Mouse (Mus musculus) spleen, postnatal 14 days (tissue): Measurements from ENCODE around the gene Tsc1.
A peak's percentile ranks its signal among the peaks of the same experiment; 100 is the strongest.

ENCODE experiments used
- DNase-seq, 2 experiments: peaks; one replicate each; pipeline ENCODE4 v3.0.0; 2021 to 2022; ENCODE audit warnings: low spot score in 2 of 2

The Tsc1 gene

GRCm38 (mm10) chr2:28616358-28616757 is 24.7 kb upstream of the Tsc1 start:
- DNase-seq: no peak

- DNase-seq: peak in 1 of 2 experiments; percentile 45
Measured at GRCm38 (mm10) chr2:28616874-28617273, 24.2 kb upstream of the Tsc1 start.

GRCm38 (mm10) chr2:28617498-28618486 is 23.2 kb upstream of the Tsc1 start:
- no peak for DNase-seq

DNA sequence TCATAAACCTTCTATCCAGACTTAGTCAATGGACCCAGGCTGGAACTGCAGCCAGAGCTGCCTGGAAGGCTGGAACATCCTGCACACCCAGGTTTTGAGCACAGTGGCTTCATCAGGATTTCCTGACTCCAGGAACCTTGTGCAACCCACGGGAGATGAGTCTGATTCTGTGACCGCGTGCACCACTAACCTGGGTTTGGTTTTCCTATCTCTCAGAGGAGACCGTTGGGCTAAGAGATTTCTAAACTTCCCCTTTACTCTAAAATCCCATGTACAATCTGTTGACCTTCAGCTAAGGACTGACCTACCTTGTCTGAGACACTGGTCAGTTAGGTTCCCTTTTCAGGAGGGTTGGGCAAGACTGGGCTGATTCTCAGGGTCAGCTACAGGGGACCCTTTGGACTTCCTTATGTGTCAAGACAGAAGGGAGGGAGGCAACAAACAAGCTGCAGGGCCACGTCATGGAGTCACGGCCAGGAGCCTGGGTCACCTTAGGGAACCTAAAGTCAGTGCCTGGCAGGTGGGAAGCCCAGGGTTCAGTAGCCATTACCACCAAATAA is 22.2 kb upstream of the Tsc1 start:
- DNase-seq: no peak

- DNase-seq: no peak
Measured at GRCm38 (mm10) chr2:28619369-28619768, 21.7 kb upstream of the Tsc1 start.

- DNase-seq: no peak
Measured at GRCm38 (mm10) chr2:28620522-28620921, 20.5 kb upstream of the Tsc1 start.

GRCm38 (mm10) chr2:28621111-28621510 is 19.9 kb upstream of the Tsc1 start:
- DNase-seq: no peak

GRCm38 (mm10) chr2:28621664-28622171 is 19.3 kb upstream of the Tsc1 start, which contains the start of gene Gfi1b:
Gfi1b (minus strand) TSS chr2:28621982.
- DNase-seq: peak; percentile 52 to 56

DNA sequence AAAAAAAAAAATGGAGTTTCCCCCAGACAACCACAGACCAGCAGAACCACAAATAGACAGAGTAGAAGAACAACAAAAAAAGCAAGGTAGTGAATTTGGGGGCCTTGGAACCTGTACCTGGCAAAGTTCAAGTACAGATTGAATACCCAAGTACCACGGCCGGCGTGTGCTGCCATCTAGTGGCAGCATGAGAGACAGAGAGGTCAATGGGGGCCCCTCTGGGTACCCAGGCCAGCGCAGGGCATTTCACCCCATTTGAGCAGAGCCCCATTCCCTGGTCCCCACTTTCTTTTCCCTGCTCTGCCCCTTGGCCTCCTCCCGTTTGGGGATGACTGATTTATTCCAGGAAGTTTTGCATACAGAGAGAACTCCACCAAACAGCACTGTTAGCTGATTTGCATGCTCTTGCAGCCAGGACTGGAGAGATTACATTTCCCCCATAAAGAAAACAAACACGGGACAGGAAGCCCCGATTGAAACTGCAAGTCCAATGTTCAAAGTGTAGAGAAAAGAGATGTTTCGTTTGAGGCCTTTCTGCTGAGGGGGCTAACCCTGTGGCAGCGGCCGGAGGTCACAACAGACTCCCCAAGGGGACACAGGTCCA is 18.4 kb upstream of the Tsc1 start:
- DNase-seq: peak in 1 of 2 experiments; percentile 66

DNA sequence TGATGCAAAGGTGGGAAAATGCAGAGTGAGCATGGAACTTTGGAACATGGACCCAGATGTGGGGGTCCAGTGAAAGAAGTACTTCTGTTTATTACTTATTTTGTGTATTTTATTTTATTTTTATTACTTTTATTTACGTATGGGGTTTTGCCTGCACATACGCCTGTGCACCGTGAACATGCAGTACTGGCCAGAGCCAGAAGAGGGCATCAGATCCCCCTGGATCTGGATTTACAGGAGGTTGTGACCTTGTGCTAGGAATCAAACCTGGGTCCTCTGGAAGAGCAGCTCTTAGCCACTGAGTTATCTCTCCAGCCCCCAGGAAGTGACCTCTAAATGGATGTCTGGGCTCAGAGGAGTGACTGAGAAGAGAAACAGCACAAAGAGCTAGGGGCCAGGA is 16.2 kb upstream of the Tsc1 start:
- DNase-seq: no peak

DNA sequence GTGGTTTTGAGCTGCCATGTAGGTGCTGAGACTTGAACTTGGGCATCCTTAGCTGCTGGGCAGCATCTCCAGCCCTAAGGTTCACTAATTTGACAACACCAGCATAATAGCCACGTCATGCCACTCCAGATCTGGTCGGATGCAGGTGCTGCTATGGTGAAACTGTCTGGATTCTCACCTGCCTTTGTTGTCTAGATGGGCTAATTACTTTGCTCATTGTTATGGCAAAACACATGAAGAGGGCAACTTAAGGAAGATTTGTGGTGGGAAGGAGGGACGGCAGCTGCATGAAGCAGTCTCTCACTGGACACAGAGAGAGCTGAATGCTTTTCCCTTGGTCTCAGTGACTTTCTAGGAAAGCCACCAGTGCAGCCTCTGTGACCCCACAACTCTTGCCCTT is 15.0 kb upstream of the Tsc1 start:
- DNase-seq: no peak

DNA sequence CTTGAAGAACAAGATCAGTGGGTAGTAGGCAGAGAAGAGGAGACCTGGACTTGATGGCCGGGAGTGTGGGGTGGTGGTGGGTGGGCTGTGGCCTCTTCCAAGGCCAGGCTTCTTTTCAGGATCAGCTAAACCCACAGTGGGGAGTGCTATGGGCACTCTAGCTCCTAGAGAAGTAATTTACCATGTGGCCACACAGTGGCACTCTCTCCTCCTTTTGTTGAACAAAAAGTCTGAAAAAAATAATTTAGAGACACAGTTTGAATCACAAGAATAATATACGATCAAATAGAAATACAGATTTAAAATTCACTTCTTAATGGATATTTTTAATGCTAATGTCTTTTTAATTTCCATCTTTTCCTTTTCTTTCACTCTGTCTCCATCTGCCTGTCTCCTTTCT is 13.0 kb upstream of the Tsc1 start:
- DNase-seq: no peak

- no peak for DNase-seq
Measured at GRCm38 (mm10) chr2:28629911-28630381, 11.1 kb upstream of the Tsc1 start.

DNA sequence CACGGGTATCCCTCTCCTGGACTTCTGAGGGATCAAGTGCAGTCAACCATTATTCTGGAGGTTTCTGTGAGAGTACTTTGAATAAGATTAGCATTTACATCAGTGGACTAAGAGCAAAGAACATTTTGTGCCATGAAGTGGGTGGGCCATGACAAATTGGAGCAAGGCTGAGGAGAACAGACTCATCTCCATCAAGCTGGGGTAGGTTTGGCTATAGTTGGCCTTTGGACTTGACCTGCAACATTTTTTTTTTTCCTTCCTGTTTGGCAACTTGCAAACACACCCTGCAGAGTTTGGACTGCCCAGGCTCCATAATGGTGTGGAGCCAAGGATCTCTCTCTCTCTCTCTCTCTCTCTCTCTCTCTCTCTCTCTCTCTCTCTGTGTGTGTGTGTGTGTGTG is 8.4 kb upstream of the Tsc1 start:
- DNase-seq: no peak

GRCm38 (mm10) chr2:28633136-28633535 is 7.9 kb upstream of the Tsc1 start:
- DNase-seq: no peak

- DNase-seq: no peak
Measured at GRCm38 (mm10) chr2:28635199-28635598, 5.8 kb upstream of the Tsc1 start.

GRCm38 (mm10) chr2:28637106-28637845 is 3.8 kb upstream of the Tsc1 start:
- no peak for DNase-seq

DNA sequence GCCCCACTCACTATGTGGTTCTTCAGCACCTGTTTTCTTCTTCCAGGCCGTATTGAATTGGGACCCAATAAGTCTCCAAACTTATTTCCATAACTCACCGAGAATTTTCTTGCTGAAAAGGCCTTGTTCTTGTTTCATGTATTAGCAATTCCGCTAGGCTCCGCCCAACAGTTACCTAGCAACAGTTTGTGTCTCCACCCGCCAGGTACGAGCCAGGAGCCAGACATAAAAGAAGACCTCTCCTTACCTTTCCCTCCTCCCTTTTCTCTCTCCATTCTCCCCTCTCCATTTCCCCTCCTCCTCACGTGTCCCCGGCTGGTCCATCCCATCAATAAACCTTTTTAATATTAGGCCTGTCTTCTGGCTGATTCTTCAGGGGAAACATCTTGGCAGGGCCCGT is 2.7 kb upstream of the Tsc1 start:
- no peak for DNase-seq

DNA sequence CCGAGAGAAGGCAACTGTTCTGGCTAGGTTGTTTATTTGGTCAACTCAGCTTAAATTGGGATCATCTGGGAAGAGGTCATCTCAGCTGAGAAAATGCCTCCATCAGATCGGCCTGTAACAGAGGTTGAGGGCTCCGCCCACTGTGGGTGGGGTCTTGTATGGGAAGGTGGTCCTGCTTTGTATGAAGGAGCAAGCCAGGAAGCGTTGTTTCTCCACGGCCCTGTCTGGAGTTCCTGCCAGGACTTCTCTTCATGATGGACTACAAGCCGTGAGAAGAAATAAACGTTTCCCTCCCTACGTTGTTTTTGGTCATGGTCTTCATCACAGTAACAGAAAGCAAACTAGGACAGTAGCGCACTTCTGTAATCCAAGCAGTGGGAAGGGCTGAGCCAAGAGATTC is 2.1 kb upstream of the Tsc1 start:
- DNase-seq: no peak

DNA sequence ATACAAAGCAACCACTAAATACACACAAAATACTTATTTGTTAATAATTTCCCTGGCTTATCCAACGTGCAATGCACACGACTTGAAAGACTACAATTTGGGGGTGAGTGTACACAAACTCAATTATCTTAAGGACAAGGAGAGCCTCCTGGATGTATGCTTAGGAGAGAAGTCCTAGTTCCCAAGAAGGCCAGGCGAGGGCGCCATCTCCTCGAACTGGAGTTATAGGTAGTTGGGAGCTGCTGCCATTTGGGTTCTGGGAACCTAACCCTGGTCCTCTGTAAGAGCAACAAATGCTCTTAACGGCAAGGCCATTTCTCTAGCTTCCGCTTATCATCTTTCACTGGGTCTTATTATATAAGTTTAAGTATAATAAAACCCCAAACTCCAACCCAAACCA is 1.2 kb upstream of the Tsc1 start:
- peak in 1 of 2 experiments; percentile 27 for DNase-seq

- no peak for DNase-seq
Measured at GRCm38 (mm10) chr2:28641435-28641941, 460 bp downstream of the Tsc1 start.
